27 mouse cellular contexts compared by ENCODE assay signal in the genomic region with DNA sequence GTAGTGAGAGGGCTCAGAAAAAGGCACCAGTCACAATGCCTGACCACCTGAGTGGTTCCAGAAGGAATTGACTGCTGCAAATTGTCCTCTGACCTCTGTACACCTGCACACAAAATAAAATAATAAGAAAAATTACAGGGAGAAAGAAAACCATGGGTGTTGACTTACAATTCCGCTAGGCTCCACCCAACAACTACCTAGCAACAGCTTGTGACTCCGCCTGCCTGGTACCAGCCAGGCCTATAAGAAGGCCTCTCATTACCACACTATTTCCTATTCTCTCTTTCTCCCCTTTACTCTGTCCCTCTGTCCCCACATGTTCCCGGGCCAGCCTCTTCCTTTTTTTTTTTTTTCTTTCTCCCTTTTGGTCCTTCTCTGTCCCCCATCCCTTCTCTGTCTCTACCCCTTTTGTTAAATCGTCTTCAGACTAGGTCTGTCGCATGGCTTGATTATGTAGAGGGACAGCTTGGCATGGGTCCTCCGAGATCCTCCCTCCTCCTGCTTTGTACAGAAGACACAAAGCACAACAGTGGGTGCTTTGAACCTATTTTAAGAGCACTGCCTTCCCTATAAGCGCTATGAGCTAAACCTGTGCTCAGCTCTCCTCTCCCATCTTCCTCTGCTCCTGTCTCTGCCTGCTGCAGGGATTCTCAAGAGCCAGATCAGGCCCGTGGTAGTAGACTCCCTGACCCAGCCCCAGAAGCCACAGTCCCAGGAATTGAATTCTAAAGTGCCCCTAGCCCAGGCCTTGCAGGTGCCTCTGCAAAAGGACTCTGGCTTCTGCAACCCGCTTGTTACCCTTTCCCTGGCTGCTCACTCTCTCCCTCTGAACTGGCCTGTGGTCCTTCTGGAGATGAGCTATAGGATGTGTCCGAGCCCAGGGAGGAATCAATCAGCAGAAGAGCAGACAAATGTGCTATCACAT.
DNase-seq lines count a peak whose midpoint lies in the region; ATAC-seq and TF ChIP-seq lines count a peak whose summit lies in the region.
"Had no signal": no experiment of that assay in that cellular context is flagged by ENCODE, and none has a peak within 500 bp of the region (broad histone marks: within the 10 kb centered on the region; RNA-seq: fewer than 3 reads in every experiment).

No protein-coding gene starts in this region.

- no peak for TF ChIP-seq EP300 in ES-Bruce4 (IDR thresholded peaks at IDR 0.05; ENCODE audit: insufficient read depth, low read depth, low read length)

- H3K4me2 ChIP-seq in hindbrain, embryonic 11.5 days (replicated peaks; ENCODE audit: low read depth, low read length), result no peak overlapping the region
- H3K4me2 ChIP-seq in hindbrain, embryonic 14.5 days (replicated peaks), result no peak overlapping the region
- H3K4me2 ChIP-seq: heart, embryonic 15.5 days; intestine, embryonic 15.5 days; lung, embryonic 15.5 days had no signal

- 79% methylated on average over 10 of the region's 10 CpGs for WGBS in hindbrain, embryonic 10.5 days
- WGBS in hindbrain, embryonic 11.5 days, result 82% methylated on average over 10 of the region's 10 CpGs
- WGBS in hindbrain, embryonic 14.5 days, result 70% methylated on average over 10 of the region's 10 CpGs

- H3K9ac ChIP-seq in hindbrain, embryonic 11.5 days (ENCODE audit: low read depth, low read length), result no peak overlapping the region
- H3K9ac ChIP-seq in ES-Bruce4 (ENCODE audit: low read depth, poor library complexity, severe bottlenecking), result 0 out of 2 replicates have a peak overlapping the region, but pooled peaks have one; percentile 1
- no peak overlapping the region for H3K9ac ChIP-seq in hindbrain, embryonic 14.5 days
- H3K9ac ChIP-seq: heart, embryonic 15.5 days; intestine, embryonic 15.5 days; liver, embryonic 14.5 days; lung, embryonic 15.5 days had no signal

- no peaks in the 10 kb centered on the region for H3K9me3 ChIP-seq in hindbrain, embryonic 10.5 days
- no peaks in the 10 kb centered on the region for H3K9me3 ChIP-seq in hindbrain, embryonic 11.5 days (ENCODE audit: control insufficient read depth, low read length)
- peaks cover 32% of the 10 kb centered on the region for H3K9me3 ChIP-seq in ES-Bruce4 (replicated peaks; ENCODE audit: control insufficient read depth, insufficient read depth, low read length, poor library complexity, severe bottlenecking)
- H3K9me3 ChIP-seq in hindbrain, embryonic 14.5 days (ENCODE audit: control insufficient read depth, low read length), result no peaks in the 10 kb centered on the region
- H3K9me3 ChIP-seq: forebrain, embryonic 10.5 days; heart, embryonic 15.5 days; intestine, embryonic 15.5 days; lung, embryonic 15.5 days had no signal

- peaks cover 11% of the 10 kb centered on the region; the same call in 1 of the 2 replicates for H3K4me1 ChIP-seq in hindbrain, embryonic 10.5 days (replicated peaks)
- H3K4me1 ChIP-seq in hindbrain, embryonic 11.5 days (replicated peaks; ENCODE audit: control insufficient read depth, insufficient read depth, low read length), result no peaks in the 10 kb centered on the region
- no peaks in the 10 kb centered on the region for H3K4me1 ChIP-seq in ES-Bruce4 (ENCODE audit: control insufficient read depth, insufficient read depth, low read length)
- no peaks in the 10 kb centered on the region; the same call in 1 of the 2 replicates for H3K4me1 ChIP-seq in hindbrain, embryonic 14.5 days (replicated peaks; ENCODE audit: control insufficient read depth, insufficient read depth, low read length)
- H3K4me1 ChIP-seq: heart, embryonic 15.5 days; intestine, embryonic 15.5 days had no signal

- DNase-seq in hindbrain, embryonic 10.5 days (ENCODE audit: low spot score), result no peak
- no peak for DNase-seq in hindbrain, embryonic 11.5 days (ENCODE audit: low spot score)
- peak; percentile 81 for DNase-seq in ZHBTc4 (ENCODE audit: low read depth, low spot score)
- DNase-seq in hindbrain, embryonic 14.5 days (ENCODE audit: low spot score), result peak; percentile 14
- no peak for DNase-seq in T-cell, adult 2 months (ENCODE audit: low spot score)
- DNase-seq in lung, postnatal 10 days, result no peak
- no peak for DNase-seq in Muller cell, postnatal 12 days (ENCODE audit: inconsistent ontology term)
- DNase-seq: adrenal gland, postnatal 10 days; cerebellum, adult 2 months; cerebellum, postnatal 25 days; gastrocnemius, postnatal 25 days; heart, adult 18-20 months; heart, postnatal 4 days; kidney, adult 8-10 months; kidney, postnatal 10 days; lung, postnatal 4 days; thymus, adult 2 months; thymus, postnatal 4 days had no signal

- TF ChIP-seq CTCF in ES-Bruce4 (IDR thresholded peaks at IDR 0.05; ENCODE audit: low read depth, low read length), result no peak

- no peak overlapping the region for H3K4me3 ChIP-seq in hindbrain, embryonic 10.5 days
- H3K4me3 ChIP-seq in hindbrain, embryonic 11.5 days (ENCODE audit: low read depth, low read length), result no peak overlapping the region
- no peak overlapping the region for H3K4me3 ChIP-seq in ES-Bruce4 (ENCODE audit: low read depth, low read length)
- H3K4me3 ChIP-seq in hindbrain, embryonic 14.5 days (replicated peaks; ENCODE audit: low read length), result no peak overlapping the region
- H3K4me3 ChIP-seq: forebrain, embryonic 10.5 days; heart, embryonic 15.5 days; intestine, embryonic 15.5 days; lung, embryonic 15.5 days had no signal

- no peak for TF ChIP-seq POLR2A in ES-Bruce4 (IDR thresholded peaks at IDR 0.05; ENCODE audit: insufficient read depth, low read length)

- no peaks in the 10 kb centered on the region for H3K36me3 ChIP-seq in hindbrain, embryonic 10.5 days
- no peaks in the 10 kb centered on the region for H3K36me3 ChIP-seq in hindbrain, embryonic 11.5 days (ENCODE audit: control insufficient read depth, insufficient read depth, low read length)
- H3K36me3 ChIP-seq in ES-Bruce4 (ENCODE audit: control insufficient read depth, insufficient read depth, low read length, poor library complexity, severe bottlenecking), result no peaks in the 10 kb centered on the region
- H3K36me3 ChIP-seq in hindbrain, embryonic 14.5 days (replicated peaks; ENCODE audit: control insufficient read depth, insufficient read depth), result no peaks in the 10 kb centered on the region
- H3K36me3 ChIP-seq: forebrain, embryonic 10.5 days; heart, embryonic 15.5 days; intestine, embryonic 15.5 days; lung, embryonic 15.5 days had no signal

- no peaks in the 10 kb centered on the region for H3K27me3 ChIP-seq in hindbrain, embryonic 10.5 days (ENCODE audit: insufficient read depth, poor library complexity, severe bottlenecking)
- no peaks in the 10 kb centered on the region for H3K27me3 ChIP-seq in hindbrain, embryonic 11.5 days (ENCODE audit: control insufficient read depth, insufficient read depth, low read length)
- no peaks in the 10 kb centered on the region for H3K27me3 ChIP-seq in ES-Bruce4 (ENCODE audit: control insufficient read depth, insufficient read depth, low read length, poor library complexity, severe bottlenecking)
- no peaks in the 10 kb centered on the region for H3K27me3 ChIP-seq in hindbrain, embryonic 14.5 days (ENCODE audit: control insufficient read depth, insufficient read depth, low read length)
- H3K27me3 ChIP-seq: CH12.LX; heart, embryonic 15.5 days; intestine, embryonic 15.5 days; lung, embryonic 15.5 days had no signal

- no peak for ATAC-seq in hindbrain, embryonic 11.5 days (ENCODE audit: low FRiP score)
- no peak for ATAC-seq in hindbrain, embryonic 14.5 days (ENCODE audit: low FRiP score)
- ATAC-seq: forebrain, embryonic 16.5 days; intestine, embryonic 15.5 days had no signal

- peak overlapping the region; percentile 35; the same call in 1 of the 2 replicates for H3K27ac ChIP-seq in hindbrain, embryonic 10.5 days
- H3K27ac ChIP-seq in hindbrain, embryonic 11.5 days (ENCODE audit: low read depth, low read length), result no peak overlapping the region
- H3K27ac ChIP-seq in ES-Bruce4 (ENCODE audit: insufficient read depth, low read length), result peak overlapping the region; percentile 84
- H3K27ac ChIP-seq in hindbrain, embryonic 14.5 days, result no peak overlapping the region
- H3K27ac ChIP-seq: forebrain, embryonic 10.5 days; heart, embryonic 15.5 days; intestine, embryonic 15.5 days; liver, embryonic 14.5 days; lung, embryonic 15.5 days; stomach, postnatal 0 days had no signal

Comparison
In these comparisons a context has a peak if more than half of its experiments do, and no peak if none do; other contexts are left out.
1. DNase-seq: peak in ZHBTc4 (single experiment) and hindbrain, embryonic 14.5 days (single experiment); none in hindbrain, embryonic 10.5 days (single experiment), hindbrain, embryonic 11.5 days (single experiment), T-cell, adult 2 months (single experiment), lung, postnatal 10 days (single experiment) and Muller cell, postnatal 12 days (single experiment).
2. H3K27ac ChIP-seq: peak in hindbrain, embryonic 10.5 days (single experiment) and ES-Bruce4 (single experiment); none in hindbrain, embryonic 11.5 days (single experiment) and hindbrain, embryonic 14.5 days (single experiment).